Mouse (Mus musculus): ENCODE data around the gene Ccdc18. TPM values are rescaled to one million over a fixed set of nuclear protein-coding genes. Genes with fewer than 3 reads are reported as not detected.
A peak's percentile ranks its signal among the peaks of the same experiment; 100 is the strongest.
"Not testable (repeated sequence)": the region's sequence is repeated elsewhere in the genome, so short reads cannot be mapped to it uniquely, and the experiment has no call there.

Ccdc18 gene
- polyA plus RNA-seq, 1 experiment from 2014 or later = 0.57 TPM

DNA sequence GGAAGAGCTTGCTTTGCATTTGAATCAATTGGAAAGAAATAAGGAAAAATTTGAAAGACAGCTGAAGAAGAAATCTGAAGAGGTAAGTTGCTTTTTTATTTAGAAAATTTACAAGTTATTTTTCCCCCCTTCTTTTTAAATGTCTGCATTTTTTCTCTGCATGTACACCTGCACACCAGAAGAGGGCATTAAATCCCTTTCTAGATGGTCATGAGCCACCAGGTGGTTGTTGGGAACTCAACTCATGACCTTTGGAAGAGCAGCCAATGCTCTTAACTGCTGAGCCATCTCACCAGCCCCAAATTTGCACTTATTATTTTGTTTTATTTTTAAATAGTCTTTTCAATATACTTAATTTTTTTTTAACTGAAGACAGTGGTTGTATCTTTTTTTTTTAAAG lies 56.3 kb downstream of the Ccdc18 start:
- no peaks in the 10 kb centered on the region for H3K36me3 ChIP-seq (ENCODE audit: inconsistent target)
- no peaks in the 10 kb centered on the region for H3K79me2 ChIP-seq (ENCODE audit: inconsistent target)
- H3K27ac ChIP-seq = no peak overlapping the region
- no peak overlapping the region for H3K4me3 ChIP-seq (ENCODE audit: inconsistent target)

GRCm38 (mm10) chr5:108206008-108206407 lies 73.3 kb downstream of the Ccdc18 start:
- Histone ChIP-seq H3K79me2 (ENCODE audit: inconsistent target) (no peaks in the 10 kb centered on the region), H3K27ac (no peak overlapping the region), H3K4me3 (ENCODE audit: inconsistent target) (no peak overlapping the region), H3K36me3 (ENCODE audit: inconsistent target) (no peaks in the 10 kb centered on the region)

DNA sequence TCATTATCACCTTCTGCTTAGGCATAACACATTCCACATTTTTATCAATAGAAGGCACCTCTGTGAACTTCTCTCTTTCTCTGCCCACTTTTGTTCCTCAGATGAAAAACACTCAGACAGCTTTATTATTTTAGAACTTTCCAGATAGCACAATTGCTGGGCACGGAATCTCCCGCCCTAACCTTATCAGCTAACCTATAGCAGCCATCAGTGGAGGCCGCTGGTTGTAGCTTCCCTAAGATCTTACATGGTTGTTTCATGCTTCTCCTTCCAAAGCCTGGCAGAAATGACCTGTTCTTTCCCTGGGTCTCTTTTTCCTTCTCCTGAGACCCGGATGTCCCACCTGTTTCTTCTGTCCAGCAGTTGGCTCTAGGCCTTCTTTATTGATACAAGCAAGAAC lies 78.8 kb downstream of the Ccdc18 start:
- no peak overlapping the region for H3K4me3 ChIP-seq (ENCODE audit: inconsistent target)
- 96% methylated on average over 4 of the region's 4 CpGs for WGBS (ENCODE audit: missing documents)

DNA sequence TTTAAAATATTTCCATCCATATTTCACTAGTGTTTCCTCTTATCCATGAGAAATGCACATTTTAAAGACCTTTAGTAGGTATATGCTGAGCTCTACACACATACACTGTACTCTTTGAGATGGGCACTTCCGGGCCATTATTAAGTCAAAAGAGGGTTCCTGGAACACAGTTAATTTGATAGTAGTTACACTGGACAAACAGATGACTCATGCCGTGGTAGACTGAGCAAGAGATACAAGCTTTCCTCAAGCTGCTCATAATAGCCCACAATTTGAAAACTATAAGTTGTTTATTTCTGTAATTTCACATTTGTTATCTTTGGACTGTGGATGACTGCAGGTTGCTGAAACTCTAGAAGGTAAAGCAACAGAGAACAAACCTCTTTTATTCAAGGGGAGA lies 82.3 kb downstream of the Ccdc18 start:
- Histone ChIP-seq H3K79me2 (ENCODE audit: inconsistent target) (no peaks in the 10 kb centered on the region), H3K36me3 (ENCODE audit: inconsistent target) (no peaks in the 10 kb centered on the region), H3K27ac (no peak overlapping the region), H3K4me3 (ENCODE audit: inconsistent target) (no peak overlapping the region)
- WGBS (ENCODE audit: missing documents) = 92% methylated on average over 2 of the region's 2 CpGs

More for the DNA sequence above, 78.8 kb downstream of the Ccdc18 start:
- H3K36me3 ChIP-seq (ENCODE audit: inconsistent target) = no peaks in the 10 kb centered on the region
- no peaks in the 10 kb centered on the region for H3K79me2 ChIP-seq (ENCODE audit: inconsistent target)
- no peak overlapping the region for H3K27ac ChIP-seq

DNA sequence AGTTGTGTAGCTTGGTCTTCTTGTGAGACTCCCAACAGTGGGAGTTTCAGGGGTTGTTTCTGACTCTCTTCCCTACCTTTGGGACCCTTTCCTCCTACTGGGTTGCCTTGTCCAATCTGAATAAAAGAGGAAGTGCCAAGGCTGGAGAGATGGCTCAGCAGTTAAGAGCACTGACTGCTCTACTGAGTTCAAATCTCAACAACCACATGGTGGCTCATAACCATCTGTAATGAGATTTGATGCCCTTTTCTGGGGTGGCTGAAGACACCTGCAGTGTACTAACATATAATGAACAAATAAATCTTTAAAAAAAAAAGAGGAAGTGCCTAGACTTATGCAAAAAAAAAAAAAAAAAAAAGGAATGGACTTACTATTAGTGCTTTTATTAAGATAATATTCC lies 91.4 kb downstream of the Ccdc18 start:
- H3K79me2 ChIP-seq (ENCODE audit: inconsistent target) = no peaks in the 10 kb centered on the region
- no peak overlapping the region for H3K4me3 ChIP-seq (ENCODE audit: inconsistent target)
- H3K36me3 ChIP-seq (ENCODE audit: inconsistent target) = no peaks in the 10 kb centered on the region
- H3K27ac ChIP-seq = no peak overlapping the region

GRCm38 (mm10) chr5:108226159-108226558 lies 93.5 kb downstream of the Ccdc18 start:
- Histone ChIP-seq H3K4me3 (ENCODE audit: inconsistent target) (no peak overlapping the region), H3K79me2 (ENCODE audit: inconsistent target) (no peaks in the 10 kb centered on the region), H3K36me3 (ENCODE audit: inconsistent target) (no peaks in the 10 kb centered on the region), H3K27ac (no peak overlapping the region)

DNA sequence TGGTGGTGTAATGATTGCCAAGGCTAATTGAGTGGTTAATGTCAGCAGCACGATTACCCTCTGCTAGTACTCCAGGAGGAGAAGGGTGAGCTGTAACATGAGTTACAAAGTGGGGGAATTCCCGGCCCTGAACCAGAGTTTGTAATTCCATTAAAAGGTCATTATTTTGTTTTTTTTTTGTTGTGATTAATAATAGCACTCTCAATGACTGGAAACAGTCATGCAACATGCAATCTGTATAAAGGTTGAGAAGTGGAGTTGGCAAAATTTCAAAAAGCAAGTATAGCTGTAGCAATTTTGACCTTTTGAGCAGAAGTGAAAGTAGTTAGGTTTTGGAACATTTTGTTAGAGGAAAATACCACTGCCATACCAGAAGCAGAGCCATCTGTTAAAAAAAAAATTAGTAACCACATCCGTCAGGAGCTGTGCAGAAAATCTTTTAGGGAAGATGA lies 113.7 kb downstream of the Ccdc18 start:
- WGBS (ENCODE audit: missing documents) = 16% methylated on average over 3 of the region's 3 CpGs
- Histone ChIP-seq H3K36me3 (ENCODE audit: inconsistent target) (no peaks in the 10 kb centered on the region), H3K27ac (peak overlapping the region; percentile 22; the same call in 1 of the 2 replicates), H3K79me2 (ENCODE audit: inconsistent target) (no peaks in the 10 kb centered on the region), H3K4me3 (ENCODE audit: inconsistent target) (no peak overlapping the region)

GRCm38 (mm10) chr5:108250033-108250432 lies 117.4 kb downstream of the Ccdc18 start:
- Histone ChIP-seq H3K79me2 (ENCODE audit: inconsistent target) (no peaks in the 10 kb centered on the region), H3K4me3 (ENCODE audit: inconsistent target) (no peak overlapping the region), H3K36me3 (ENCODE audit: inconsistent target) (no peaks in the 10 kb centered on the region), H3K27ac (no peak overlapping the region)
- 100% methylated on average over 2 of the region's 2 CpGs for WGBS (ENCODE audit: missing documents)

- no peak overlapping the region for H3K27ac ChIP-seq
- H3K79me2 ChIP-seq (ENCODE audit: inconsistent target) = no peaks in the 10 kb centered on the region
- WGBS (ENCODE audit: missing documents) = 49% methylated on average over 5 of the region's 5 CpGs
- no peak overlapping the region for H3K4me3 ChIP-seq (ENCODE audit: inconsistent target)
- no peaks in the 10 kb centered on the region for H3K36me3 ChIP-seq (ENCODE audit: inconsistent target)
These were observed 122.6 kb downstream of the Ccdc18 start for GRCm38 (mm10) chr5:108255259-108255658.

DNA sequence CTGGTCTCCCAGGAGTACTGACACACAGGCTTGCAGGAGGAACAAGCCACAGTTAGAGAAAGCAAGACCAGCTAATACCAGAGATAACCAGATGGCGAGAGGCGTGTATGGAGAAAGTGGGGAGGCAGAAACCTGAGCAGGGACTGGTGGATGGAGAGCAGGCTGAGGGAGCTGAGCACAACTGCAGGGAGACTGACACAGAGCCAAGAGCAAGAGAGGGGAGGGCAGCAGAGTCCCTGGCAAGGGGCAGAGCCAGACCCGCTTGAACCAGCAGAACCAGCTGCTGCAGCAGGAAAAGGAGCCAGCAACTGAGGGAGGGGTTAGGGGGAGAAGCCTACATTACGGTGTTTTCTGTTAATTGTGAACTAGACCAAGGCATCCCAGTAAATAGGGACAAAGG lies 130.0 kb downstream of the Ccdc18 start:
- WGBS (ENCODE audit: missing documents) = 98% methylated on average over 4 of the region's 4 CpGs
- no peaks in the 10 kb centered on the region for H3K79me2 ChIP-seq (ENCODE audit: inconsistent target)
- H3K36me3 ChIP-seq (ENCODE audit: inconsistent target) = no peaks in the 10 kb centered on the region
- H3K27ac ChIP-seq = no peak overlapping the region
- H3K4me3 ChIP-seq (ENCODE audit: inconsistent target) = no peak overlapping the region

DNA sequence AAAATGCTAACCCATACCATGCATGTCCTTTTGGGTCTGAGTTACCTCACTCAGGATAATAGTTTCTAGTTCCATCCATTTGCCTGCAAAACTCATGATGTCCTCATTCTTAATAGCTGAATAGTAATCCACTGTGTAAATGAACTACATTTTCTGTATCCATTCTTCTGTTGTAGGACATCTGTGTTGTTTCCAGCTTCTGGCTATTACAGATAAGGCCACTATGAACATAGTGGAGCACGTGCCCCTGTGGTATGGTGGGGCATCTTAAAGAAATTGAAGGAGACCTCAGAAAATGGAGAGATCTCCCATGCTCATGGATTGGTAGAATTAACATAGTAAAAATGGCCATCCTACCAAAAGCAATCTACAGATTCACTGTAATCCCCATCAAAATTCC lies 131.1 kb downstream of the Ccdc18 start:
- WGBS (ENCODE audit: missing documents) = 91% methylated on average over 1 of the region's 1 CpGs
- H3K4me3 ChIP-seq (ENCODE audit: inconsistent target) = not testable (repeated sequence)

GRCm38 (mm10) chr5:108266990-108267389 lies 134.3 kb downstream of the Ccdc18 start:
- H3K4me3 ChIP-seq (ENCODE audit: inconsistent target) = no peak overlapping the region
- peaks cover 29% of the 10 kb centered on the region for H3K79me2 ChIP-seq (ENCODE audit: inconsistent target)
- H3K36me3 ChIP-seq (ENCODE audit: inconsistent target) = no peaks in the 10 kb centered on the region
- H3K27ac ChIP-seq = no peak overlapping the region

More for the DNA sequence above, 131.1 kb downstream of the Ccdc18 start:
- H3K27ac ChIP-seq; H3K36me3 ChIP-seq (ENCODE audit: inconsistent target); H3K79me2 ChIP-seq (ENCODE audit: inconsistent target): not testable (repeated sequence)

DNA sequence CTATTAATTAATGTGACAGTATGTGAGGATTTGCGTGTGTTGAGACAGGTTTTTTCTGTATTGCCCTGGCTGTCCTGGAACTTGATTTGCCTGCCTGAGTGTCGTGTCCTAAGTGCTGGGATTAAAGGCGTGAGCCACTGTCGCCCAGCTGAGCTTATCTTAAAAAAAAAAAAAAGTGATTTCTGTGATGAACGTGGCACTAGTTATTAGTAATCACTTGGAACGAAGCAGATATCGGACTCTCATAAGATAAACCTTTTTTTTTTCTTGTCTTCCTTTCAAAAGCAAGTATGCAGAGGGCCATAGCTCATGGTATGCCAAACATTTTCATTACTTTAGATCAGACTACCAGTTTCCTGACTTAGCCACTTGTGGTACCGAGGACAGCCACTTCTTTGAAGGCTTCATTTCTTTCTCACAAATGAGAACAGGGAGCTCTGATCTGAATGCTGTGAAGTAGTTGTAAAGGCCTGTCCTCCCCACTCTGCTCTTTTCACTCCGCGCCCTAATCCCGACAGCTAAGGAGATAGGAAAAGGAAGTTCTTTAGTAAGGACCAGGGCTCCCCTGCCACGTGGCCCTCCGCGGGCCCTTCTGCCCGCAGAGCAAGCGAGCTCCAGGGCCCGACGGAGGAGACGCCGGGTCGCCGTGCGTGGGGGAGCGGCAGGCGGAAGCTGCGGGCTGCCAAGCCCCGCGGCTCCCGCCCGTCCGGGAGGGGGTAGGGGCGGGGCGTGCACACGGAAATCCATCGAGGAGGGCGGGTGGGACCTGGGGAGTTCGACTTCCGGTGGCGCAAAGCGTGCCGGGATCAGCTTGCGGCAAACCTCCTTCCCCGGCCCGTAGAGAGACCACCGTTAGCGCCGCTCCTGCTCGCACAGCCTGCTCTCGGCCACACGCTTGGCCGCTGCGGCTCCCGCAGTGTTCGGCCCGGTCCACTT lies 135.7 kb downstream of the Ccdc18 start, which contains the start of gene Dr1:
Gene Dr1 (plus strand): TSS at position 771 of the 936 bp plus-strand sequence.
- peak within 1 kb of the TSS; percentile 89 for H3K27ac ChIP-seq
- no peaks in the 10 kb centered on the region; the same call in 1 of the 2 replicates for H3K36me3 ChIP-seq (ENCODE audit: inconsistent target)
- H3K79me2 ChIP-seq (ENCODE audit: inconsistent target) = peaks cover 43% of the 10 kb centered on the region
- H3K4me3 ChIP-seq (ENCODE audit: inconsistent target) = peak within 1 kb of the TSS; percentile 84
- WGBS (ENCODE audit: missing documents) = 7% methylated on average over 50 of the region's 55 CpGs

DNA sequence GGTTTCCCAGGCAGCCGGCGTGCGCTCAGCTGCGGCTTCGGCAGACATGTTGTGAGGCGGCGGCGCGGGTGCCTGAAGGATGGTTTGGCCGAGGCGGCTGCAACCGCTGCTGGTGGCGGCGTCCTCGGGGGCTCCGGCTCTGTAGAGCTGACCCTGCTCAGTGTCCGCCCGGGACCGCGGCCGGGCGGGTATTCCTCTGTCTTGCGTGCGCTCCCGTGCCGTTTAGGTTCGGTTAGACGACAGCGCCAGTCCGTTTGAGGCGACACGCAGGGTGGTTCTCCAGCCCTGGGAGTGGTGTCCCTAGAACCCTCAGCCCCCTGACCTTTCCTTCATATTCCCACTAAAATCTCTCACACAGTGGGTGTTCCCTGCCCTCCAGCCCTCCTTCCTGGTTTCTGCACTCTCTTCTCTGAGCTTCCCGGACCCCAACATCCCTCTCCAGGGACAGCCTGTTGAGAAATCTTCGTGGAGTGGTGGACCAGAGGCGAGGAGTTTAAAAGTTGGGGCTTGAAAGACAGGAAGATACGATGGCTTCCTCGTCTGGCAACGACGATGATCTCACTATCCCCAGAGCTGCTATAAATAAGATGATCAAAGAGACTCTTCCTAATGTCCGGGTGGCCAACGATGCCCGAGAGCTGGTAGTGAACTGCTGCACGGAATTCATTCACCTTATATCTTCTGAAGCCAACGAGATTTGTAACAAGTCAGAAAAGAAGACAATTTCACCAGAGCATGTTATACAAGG lies 136.6 kb downstream of the Ccdc18 start:
- no peaks in the 10 kb centered on the region; the same call in 1 of the 2 replicates for H3K36me3 ChIP-seq (ENCODE audit: inconsistent target)
- H3K4me3 ChIP-seq (ENCODE audit: inconsistent target) = peak overlapping the region; percentile 84
- peaks cover 51% of the 10 kb centered on the region for H3K79me2 ChIP-seq (ENCODE audit: inconsistent target)
- WGBS (ENCODE audit: missing documents) = 0% methylated on average over 44 of the region's 44 CpGs
- H3K27ac ChIP-seq = peak overlapping the region; percentile 89

- no peaks in the 10 kb centered on the region; the same call in 1 of the 2 replicates for H3K36me3 ChIP-seq (ENCODE audit: inconsistent target)
- peak overlapping the region; percentile 89 for H3K27ac ChIP-seq
- 3% methylated on average over 7 of the region's 7 CpGs for WGBS (ENCODE audit: missing documents)
- peaks cover 57% of the 10 kb centered on the region for H3K79me2 ChIP-seq (ENCODE audit: inconsistent target)
- H3K4me3 ChIP-seq (ENCODE audit: inconsistent target) = peak overlapping the region; percentile 84
These were observed 137.1 kb downstream of the Ccdc18 start for GRCm38 (mm10) chr5:108269811-108270151.

All from macrophage (primary cell).